Mouse (Mus musculus) liver, adult 2 months (tissue): Measurements from ENCODE around the gene 1810030O07Rik. TPM values are rescaled to one million over a fixed set of nuclear protein-coding genes. Genes with fewer than 3 reads are reported as not detected.
"Not testable (repeated sequence)": the region's sequence is repeated elsewhere in the genome, so short reads cannot be mapped to it uniquely, and the experiment has no call there.

Experiments
- DNase-seq: peaks from one replicate; pipeline ENCODE4 v3.0.0-alpha.2; 2011; ENCODE audit warnings: low read depth, low spot score; ENCODE audit errors: extremely low read depth
- H3K27ac ChIP-seq: fragments of 200-500 bp; replicated peaks from 2 replicates; pipeline ENCODE4 v1.5.1; 2012; ENCODE audit warnings: low read depth, mild to moderate bottlenecking, control low read depth, inconsistent platforms, low read length; ENCODE audit not compliant: insufficient read depth
- H3K27me3 ChIP-seq: fragments of 200-500 bp; 2 replicates; pipeline ENCODE4 v1.6.1; 2012; ENCODE audit warnings: mild to moderate bottlenecking, moderate library complexity, low read length, inconsistent platforms; ENCODE audit not compliant: control insufficient read depth, insufficient read depth
- H3K36me3 ChIP-seq: fragments of 200-500 bp; 2 replicates; pipeline ENCODE4 v1.6.1; 2012; ENCODE audit warnings: low read length, inconsistent platforms; ENCODE audit not compliant: control insufficient read depth, insufficient read depth
- H3K4me1 ChIP-seq: fragments of 200-500 bp; 2 replicates; pipeline ENCODE4 v1.6.1; 2011; ENCODE audit warnings: low read length; ENCODE audit not compliant: control insufficient read depth, insufficient read depth
- H3K4me3 ChIP-seq: fragments of 200-500 bp; 2 replicates; pipeline ENCODE4 v1.5.1; 2011; ENCODE audit warnings: low read depth, mild to moderate bottlenecking, control low read depth, low read length, moderate library complexity; ENCODE audit not compliant: insufficient read depth
- H3K79me2 ChIP-seq: fragments of 200-500 bp; 2 replicates; pipeline ENCODE4 v1.6.1; 2012; ENCODE audit warnings: inconsistent platforms, mild to moderate bottlenecking, low read length, moderate library complexity; ENCODE audit not compliant: control insufficient read depth, insufficient read depth
- H3K9ac ChIP-seq: fragments of 200-500 bp; 2 replicates; pipeline ENCODE4 v1.6.1; 2012; ENCODE audit warnings: low read depth, mild to moderate bottlenecking, control low read depth, inconsistent platforms, low read length
- CTCF ChIP-seq: fragments of 200-500 bp; IDR thresholded peaks from 2 replicates; pipeline ENCODE4 v1.5.1; 2011; ENCODE audit warnings: low read depth, low read length, control low read depth
- POLR2A ChIP-seq: fragments of 200-500 bp; IDR thresholded peaks from 2 replicates; pipeline ENCODE4 v1.6.1; 2011; ENCODE audit warnings: low read length, control low read depth; ENCODE audit not compliant: insufficient read depth; ENCODE audit errors: extremely low read depth
- WGBS: fragments of 180-500 bp; shearing (Covaris S2); methylation state at CpG from one replicate; pipeline ENCODE4 v1.1.7; 2018; 5-methylcytosine and 5-hydroxymethylcytosine counted together
- polyA plus RNA-seq: library from polyadenylated mRNA; depleted of rRNA; stranded (reverse); fragments of >200 nt; gene quantifications from 2 replicates; pipeline ENCODE4 v1.2.3, GENCODE M21; 2012
- total RNA-seq: library from RNA; depleted of rRNA; stranded (reverse); fragments of >200 nt; gene quantifications from 2 replicates; pipeline ENCODE4 v1.2.3, GENCODE M21; 2014

Gene 1810030O07Rik
- total and polyA plus RNA-seq, 2 experiments = 3.3 to 4.7 TPM

- H3K27me3 ChIP-seq = no peaks in the 10 kb centered on the region
- no peak overlapping the region for H3K27ac ChIP-seq
- WGBS = 85% methylated on average over 2 of the region's 2 CpGs
- no peak for DNase-seq
- no peak overlapping the region for H3K9ac ChIP-seq
- H3K79me2 ChIP-seq = no peaks in the 10 kb centered on the region
- no peaks in the 10 kb centered on the region for H3K4me1 ChIP-seq
- H3K4me3 ChIP-seq = no peak overlapping the region
- TF ChIP-seq CTCF (no peak), POLR2A (no peak)
- H3K36me3 ChIP-seq = peaks cover 10% of the 10 kb centered on the region
These were observed 19.6 kb downstream of the 1810030O07Rik start for GRCm38 (mm10) chrX:12653879-12654278.

GRCm38 (mm10) chrX:12651906-12652305 is 21.6 kb downstream of the 1810030O07Rik start:
- Histone ChIP-seq H3K79me2 (no peaks in the 10 kb centered on the region), H3K4me3 (no peak overlapping the region), H3K4me1 (no peaks in the 10 kb centered on the region), H3K36me3 (peaks cover 2% of the 10 kb centered on the region; the same call in 1 of the 2 replicates), H3K9ac (no peak overlapping the region), H3K27ac (no peak overlapping the region), H3K27me3 (no peaks in the 10 kb centered on the region)
- DNase-seq = no peak
- TF ChIP-seq POLR2A (no peak), CTCF (no peak)
- 98% methylated on average over 16 of the region's 16 CpGs for WGBS

- 65% methylated on average over 12 of the region's 12 CpGs for WGBS
- DNase-seq = no peak
- H3K4me3 ChIP-seq = no peak overlapping the region
These were observed 27.8 kb downstream of the 1810030O07Rik start for GRCm38 (mm10) chrX:12645531-12646304.

GRCm38 (mm10) chrX:12644976-12645375 is 28.5 kb downstream of the 1810030O07Rik start:
- no peak for TF ChIP-seq POLR2A
- no peak for TF ChIP-seq CTCF
- no peak overlapping the region for H3K9ac ChIP-seq
- H3K79me2 ChIP-seq = no peaks in the 10 kb centered on the region
- no peaks in the 10 kb centered on the region for H3K36me3 ChIP-seq
- no peak for DNase-seq
- 29% methylated on average over 2 of the region's 2 CpGs for WGBS
- H3K27me3 ChIP-seq = no peaks in the 10 kb centered on the region
- H3K4me1 ChIP-seq = no peaks in the 10 kb centered on the region
- no peak overlapping the region for H3K4me3 ChIP-seq
- no peak overlapping the region for H3K27ac ChIP-seq

More at GRCm38 (mm10) chrX:12645531-12646304, 27.8 kb downstream of the 1810030O07Rik start:
- TF ChIP-seq CTCF (no peak), POLR2A (no peak)
- Histone ChIP-seq H3K79me2 (no peaks in the 10 kb centered on the region), H3K36me3 (no peaks in the 10 kb centered on the region), H3K27me3 (no peaks in the 10 kb centered on the region), H3K4me1 (no peaks in the 10 kb centered on the region), H3K27ac (no peak overlapping the region), H3K9ac (no peak overlapping the region)

- H3K27ac ChIP-seq = no peak overlapping the region
- TF ChIP-seq CTCF = no peak
- TF ChIP-seq POLR2A = no peak
- 69% methylated on average over 4 of the region's 4 CpGs for WGBS
- no peaks in the 10 kb centered on the region for H3K27me3 ChIP-seq
- H3K36me3 ChIP-seq = no peaks in the 10 kb centered on the region
- H3K9ac ChIP-seq = no peak overlapping the region
- no peak overlapping the region for H3K4me3 ChIP-seq
- H3K4me1 ChIP-seq = no peaks in the 10 kb centered on the region
- no peak for DNase-seq
- no peaks in the 10 kb centered on the region for H3K79me2 ChIP-seq
These were observed 48.3 kb downstream of the 1810030O07Rik start for GRCm38 (mm10) chrX:12625131-12625530.

- H3K79me2 ChIP-seq, H3K27me3 ChIP-seq, H3K4me1 ChIP-seq, H3K4me3 ChIP-seq, H3K27ac ChIP-seq, DNase-seq, H3K9ac ChIP-seq, H3K36me3 ChIP-seq: not testable (repeated sequence)
- WGBS = 95% methylated on average over 1 of the region's 1 CpGs
These were observed 61.1 kb downstream of the 1810030O07Rik start for GRCm38 (mm10) chrX:12612360-12612759.
